ENCODE assay signal across 14 mouse cellular contexts in genomic region chr17:28237362-28237761, GRCm38 (mm10). TPM values are rescaled to one million over a fixed set of nuclear protein-coding genes. Genes with fewer than 3 reads are reported as not detected.
A peak's percentile ranks its signal among the peaks of the same experiment; 100 is the strongest.
DNase-seq lines count a peak whose midpoint lies in the region; ATAC-seq and TF ChIP-seq lines count a peak whose summit lies in the region.
"Had no signal": no experiment of that assay in that cellular context is flagged by ENCODE, and none has a peak within 500 bp of the region (broad histone marks: within the 10 kb centered on the region; RNA-seq: fewer than 3 reads in every experiment).

No protein-coding gene starts in this region.

- no peak for TF ChIP-seq CTCF in hindbrain, postnatal 0 days (IDR thresholded peaks at IDR 0.05; ENCODE audit: low read depth)
- no peak for TF ChIP-seq CTCF in liver, postnatal 0 days (IDR thresholded peaks at IDR 0.05; ENCODE audit: low read depth)

- no peaks in the 10 kb centered on the region for H3K36me3 ChIP-seq in hindbrain, postnatal 0 days (ENCODE audit: insufficient read depth, low read length)
- H3K36me3 ChIP-seq in hindbrain, embryonic 12.5 days = 0 out of 2 replicates have a peak, but pooled peaks cover 5% of the 10 kb centered on the region
- peaks cover 25% of the 10 kb centered on the region for H3K36me3 ChIP-seq in liver, postnatal 0 days (replicated peaks; ENCODE audit: insufficient read depth, low read length)
- H3K36me3 ChIP-seq: neural tube, embryonic 12.5 days had no signal

- WGBS in hindbrain, postnatal 0 days = 44% methylated on average over 5 of the region's 5 CpGs
- 56% methylated on average over 5 of the region's 5 CpGs for WGBS in hindbrain, embryonic 12.5 days
- 51% methylated on average over 5 of the region's 5 CpGs for WGBS in liver, postnatal 0 days (ENCODE audit: insufficient replicate concordance)

- ATAC-seq in hindbrain, postnatal 0 days = no peak
- no peak for ATAC-seq in hindbrain, embryonic 12.5 days (ENCODE audit: low FRiP score)
- ATAC-seq in liver, postnatal 0 days = no peak

- H3K4me2 ChIP-seq in hindbrain, postnatal 0 days (ENCODE audit: low read depth, low read length) = no peak overlapping the region
- H3K4me2 ChIP-seq in hindbrain, embryonic 12.5 days (replicated peaks) = no peak overlapping the region
- 0 out of 2 replicates have a peak overlapping the region, but pooled peaks have one; percentile 27 for H3K4me2 ChIP-seq in liver, postnatal 0 days (ENCODE audit: low read depth, low read length)
- H3K4me2 ChIP-seq: lung, embryonic 15.5 days; neural tube, embryonic 12.5 days had no signal

- H3K9me3 ChIP-seq in hindbrain, postnatal 0 days (ENCODE audit: low read length) = no peaks in the 10 kb centered on the region
- H3K9me3 ChIP-seq in hindbrain, embryonic 12.5 days (replicated peaks) = no peaks in the 10 kb centered on the region
- H3K9me3 ChIP-seq in liver, postnatal 0 days (ENCODE audit: low read length) = no peaks in the 10 kb centered on the region
- H3K9me3 ChIP-seq: lung, embryonic 15.5 days; neural tube, embryonic 12.5 days had no signal

- 0 out of 2 replicates have a peak, but pooled peaks cover 6% of the 10 kb centered on the region for H3K4me1 ChIP-seq in hindbrain, postnatal 0 days (ENCODE audit: insufficient read depth, low read length)
- H3K4me1 ChIP-seq in hindbrain, embryonic 12.5 days = peaks cover 16% of the 10 kb centered on the region
- peaks cover 30% of the 10 kb centered on the region for H3K4me1 ChIP-seq in liver, postnatal 0 days (ENCODE audit: insufficient read depth)

- no peak for DNase-seq in hindbrain, postnatal 0 days (ENCODE audit: low spot score)
- peak; percentile 31 for DNase-seq in c-Kit-positive CD71-positive TER-119-positive erythroid progenitor cells, embryonic 14.5 days (ENCODE audit: low spot score)
- DNase-seq in liver = peak; percentile 57
- DNase-seq in liver, postnatal 0 days = no peak
- DNase-seq in lung, postnatal 14 days = no peak
- DNase-seq in urinary bladder, adult 2 months (ENCODE audit: low spot score) = no peak
- DNase-seq: cerebellum, adult 9-11 months; embryo, embryonic 11 days; kidney, adult 8-10 months; kidney, postnatal 36 days; thymus, postnatal 25 days had no signal

- H3K27ac ChIP-seq in hindbrain, postnatal 0 days = peak overlapping the region; percentile 45; the same call in 1 of the 2 replicates
- H3K27ac ChIP-seq in hindbrain, embryonic 12.5 days = no peak overlapping the region; the same call in 1 of the 2 replicates
- no peak overlapping the region for H3K27ac ChIP-seq in liver, postnatal 0 days (ENCODE audit: low read depth)
- H3K27ac ChIP-seq: lung, embryonic 15.5 days; neural tube, embryonic 12.5 days had no signal

- no peak overlapping the region for H3K4me3 ChIP-seq in hindbrain, postnatal 0 days (ENCODE audit: low read length)
- H3K4me3 ChIP-seq in hindbrain, embryonic 12.5 days = no peak overlapping the region
- no peak overlapping the region for H3K4me3 ChIP-seq in liver, postnatal 0 days (ENCODE audit: low read depth, low read length)
- H3K4me3 ChIP-seq: lung, embryonic 15.5 days; neural tube, embryonic 12.5 days had no signal

- H3K9ac ChIP-seq in hindbrain, postnatal 0 days (replicated peaks; ENCODE audit: low read length) = no peak overlapping the region
- no peak overlapping the region for H3K9ac ChIP-seq in hindbrain, embryonic 12.5 days
- no peak overlapping the region for H3K9ac ChIP-seq in liver, postnatal 0 days (replicated peaks)
- H3K9ac ChIP-seq: lung, embryonic 15.5 days; neural tube, embryonic 12.5 days had no signal

- no peak for TF ChIP-seq EP300 in liver, postnatal 0 days (IDR thresholded peaks at IDR 0.05; ENCODE audit: low read depth)

- H3K27me3 ChIP-seq in hindbrain, postnatal 0 days (ENCODE audit: insufficient read depth, low read length) = no peaks in the 10 kb centered on the region
- H3K27me3 ChIP-seq in hindbrain, embryonic 12.5 days = no peaks in the 10 kb centered on the region
- no peaks in the 10 kb centered on the region for H3K27me3 ChIP-seq in liver, postnatal 0 days (ENCODE audit: insufficient read depth, low read length)
- H3K27me3 ChIP-seq: lung, embryonic 15.5 days; neural tube, embryonic 12.5 days had no signal

RNA-seq across cellular contexts. Expression of gene Ppard, which starts 4.9 kb away (rescaled TPM):
- total RNA-seq in hindbrain, postnatal 0 days (2014; rRNA removed) = 16.4 and 16.6 TPM in 2 replicates
- 1.4 and 1.7 TPM in 2 replicates for polyA plus RNA-seq in hindbrain, postnatal 0 days (2015; fragmentation: Nextera tagmentation; extraction: Ambion mirVana)
- 1.7 and 2.4 TPM in 2 replicates for polyA plus RNA-seq in hindbrain, embryonic 12.5 days (2016; fragmentation: Nextera tagmentation; extraction: Ambion mirVana)
- 0.66 and 0.73 TPM in 2 replicates for polyA plus RNA-seq in liver, postnatal 0 days (2015; fragmentation: Nextera tagmentation; extraction: Ambion mirVana)
- 23.8 and 30.0 TPM in 2 replicates for polyA plus RNA-seq in urinary bladder, adult 2 months (2012; rRNA removed)

RNA-seq across cellular contexts. Expression of gene Def6, which starts 29.8 kb away (rescaled TPM):
- 5.4 and 13.0 TPM in 2 replicates for total RNA-seq in hindbrain, postnatal 0 days (2014; rRNA removed)
- 7.8 and 9.9 TPM in 2 replicates for polyA plus RNA-seq in hindbrain, postnatal 0 days (2015; fragmentation: Nextera tagmentation; extraction: Ambion mirVana)
- polyA plus RNA-seq in hindbrain, embryonic 12.5 days (2016; fragmentation: Nextera tagmentation; extraction: Ambion mirVana) = 5.7 and 6.1 TPM in 2 replicates
- polyA plus RNA-seq in liver, postnatal 0 days (2015; fragmentation: Nextera tagmentation; extraction: Ambion mirVana) = 8.3 and 9.0 TPM in 2 replicates
- 20.4 and 22.5 TPM in 2 replicates for polyA plus RNA-seq in urinary bladder, adult 2 months (2012; rRNA removed)

Comparison
In these comparisons a context has a peak if more than half of its experiments do, and no peak if none do; other contexts are left out.
1. DNase-seq: peak in c-Kit-positive CD71-positive TER-119-positive erythroid progenitor cells, embryonic 14.5 days (single experiment) and liver (single experiment); none in hindbrain, postnatal 0 days (single experiment), liver, postnatal 0 days (single experiment), lung, postnatal 14 days (single experiment) and urinary bladder, adult 2 months (single experiment).